Mouse (Mus musculus) E14TG2a.4 (cell line): ENCODE data around the gene Sox5.

Experiments
- CTCF ChIP-seq: conservative IDR thresholded peaks from 2 replicates; pipeline ENCODE4 v1.5.1; 2014; ENCODE audit warnings: low read length
- NANOG ChIP-seq: IDR thresholded peaks from 2 replicates; pipeline ENCODE4 v1.6.1; 2014; ENCODE audit warnings: borderline replicate concordance, low read length, mixed read lengths
- POU5F1 ChIP-seq: IDR thresholded peaks from 2 replicates; pipeline ENCODE4 v1.6.1; 2014; ENCODE audit warnings: low read length, borderline replicate concordance

- TF ChIP-seq CTCF, result no peak
- no peak for TF ChIP-seq POU5F1
- no peak for TF ChIP-seq NANOG
Measured at GRCm38 (mm10) chr6:144170541-144170940, 611.2 kb downstream of the Sox5 start.
